Mouse (Mus musculus) bone marrow macrophage, adult 2 months (primary cell): ENCODE results near the gene Ccdc144b.

Experiments used
- CTCF ChIP-seq: IDR thresholded peaks from 2 replicates; pipeline ENCODE4 v1.5.1; 2012; ENCODE audit warnings: low read depth, mild to moderate bottlenecking, low read length, moderate library complexity
- POLR2A ChIP-seq: IDR thresholded peaks from 2 replicates; pipeline ENCODE4 v1.6.1; 2012; ENCODE audit warnings: mild to moderate bottlenecking, low read depth, low read length, borderline replicate concordance

DNA sequence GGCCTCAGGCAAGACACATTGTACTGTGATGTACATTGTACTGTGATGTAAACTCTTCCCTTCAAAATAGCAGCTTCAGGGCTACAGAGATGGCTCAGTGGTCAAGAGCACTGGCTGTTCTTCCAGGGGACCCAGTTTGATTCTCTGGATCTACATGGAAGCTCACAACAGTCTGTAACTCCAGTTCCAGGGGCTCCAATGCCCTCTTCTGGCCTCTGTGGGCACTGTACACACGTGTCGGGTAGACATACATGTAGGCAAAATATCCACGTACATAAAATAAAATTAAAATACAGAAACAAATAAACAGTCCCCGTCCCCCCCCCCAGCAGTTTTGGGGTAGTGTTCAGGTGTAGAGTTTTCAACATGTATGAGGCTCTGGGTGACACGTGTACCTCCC, 90.4 kb downstream of the Ccdc144b start:
- TF ChIP-seq CTCF (no peak), POLR2A (no peak)
